ENCODE assay signal across 12 mouse cellular contexts in genomic region chr15:86088266-86088790, GRCm38 (mm10). TPM values are rescaled to one million over a fixed set of nuclear protein-coding genes. Genes with fewer than 3 reads are reported as not detected.
A peak's percentile ranks its signal among the peaks of the same experiment; 100 is the strongest.
DNase-seq lines count a peak whose midpoint lies in the region; ATAC-seq and TF ChIP-seq lines count a peak whose summit lies in the region.
"Had no signal": no experiment of that assay in that cellular context is flagged by ENCODE, and none has a peak within 500 bp of the region (broad histone marks: within the 10 kb centered on the region; RNA-seq: fewer than 3 reads in every experiment).

No protein-coding gene starts in this region.

- H3K27me3 ChIP-seq in kidney, embryonic 15.5 days: no peaks in the 10 kb centered on the region
- 0 out of 2 replicates have a peak, but pooled peaks cover 3% of the 10 kb centered on the region for H3K27me3 ChIP-seq in embryonic facial prominence, embryonic 12.5 days
- H3K27me3 ChIP-seq in forebrain, postnatal 0 days (ENCODE audit: insufficient read depth, low read length): no peaks in the 10 kb centered on the region
- H3K27me3 ChIP-seq in neural tube, embryonic 15.5 days (replicated peaks): no peaks in the 10 kb centered on the region
- H3K27me3 ChIP-seq: lung, embryonic 15.5 days had no signal

- no peaks in the 10 kb centered on the region for H3K9me3 ChIP-seq in kidney, embryonic 15.5 days (replicated peaks)
- H3K9me3 ChIP-seq in embryonic facial prominence, embryonic 12.5 days: no peaks in the 10 kb centered on the region
- no peaks in the 10 kb centered on the region for H3K9me3 ChIP-seq in forebrain, postnatal 0 days (ENCODE audit: low read length)
- H3K9me3 ChIP-seq in neural tube, embryonic 15.5 days (replicated peaks): no peaks in the 10 kb centered on the region
- H3K9me3 ChIP-seq: lung, embryonic 15.5 days had no signal

- intact Hi-C loops in gastrocnemius, postnatal 36 days (cut with DNase I): no loop called here

- WGBS in kidney, embryonic 15.5 days: 80% methylated on average over 11 of the region's 11 CpGs
- WGBS in embryonic facial prominence, embryonic 12.5 days: 92% methylated on average over 11 of the region's 11 CpGs
- WGBS in forebrain, postnatal 0 days: 57% methylated on average over 11 of the region's 11 CpGs
- WGBS in neural tube, embryonic 15.5 days: 77% methylated on average over 11 of the region's 11 CpGs

- H3K9ac ChIP-seq in kidney, embryonic 15.5 days: no peak overlapping the region
- H3K9ac ChIP-seq in embryonic facial prominence, embryonic 12.5 days: no peak overlapping the region
- H3K9ac ChIP-seq in forebrain, postnatal 0 days: 0 out of 2 replicates have a peak overlapping the region, but pooled peaks have one; percentile 39
- H3K9ac ChIP-seq in neural tube, embryonic 15.5 days (replicated peaks): no peak overlapping the region
- H3K9ac ChIP-seq: lung, embryonic 15.5 days had no signal

- no peak for ATAC-seq in kidney, embryonic 15.5 days (replicated peaks; ENCODE audit: low FRiP score)
- ATAC-seq in embryonic facial prominence, embryonic 12.5 days (ENCODE audit: insufficient number of reproducible peaks, insufficient read depth, low FRiP score, low TSS enrichment): no peak
- no peak for ATAC-seq in forebrain, postnatal 0 days
- no peak for ATAC-seq in neural tube, embryonic 15.5 days (ENCODE audit: low FRiP score)
- ATAC-seq: activated CD4-positive, CD25-positive, alpha-beta regulatory T cell, adult 4 months had no signal

- H3K4me2 ChIP-seq in kidney, embryonic 15.5 days: no peak overlapping the region
- no peak overlapping the region for H3K4me2 ChIP-seq in embryonic facial prominence, embryonic 12.5 days (replicated peaks)
- H3K4me2 ChIP-seq in forebrain, postnatal 0 days (ENCODE audit: low read depth): no peak overlapping the region
- H3K4me2 ChIP-seq in neural tube, embryonic 15.5 days: no peak overlapping the region
- H3K4me2 ChIP-seq: lung, embryonic 15.5 days had no signal

- no peak for DNase-seq in kidney, postnatal 25 days
- no peak for DNase-seq in forebrain, postnatal 0 days
- no peak for DNase-seq in lung, postnatal 4 days
- no peak for DNase-seq in spleen, postnatal 14 days (ENCODE audit: low spot score in 2 of 2)
- no peak for DNase-seq in gastrocnemius, postnatal 36 days
- DNase-seq: right cerebral cortex, postnatal 14 days; thymus, postnatal 4 days had no signal

- peak overlapping the region; percentile 58; the same call in 1 of the 2 replicates for H3K27ac ChIP-seq in kidney, embryonic 15.5 days
- H3K27ac ChIP-seq in embryonic facial prominence, embryonic 12.5 days: 0 out of 2 replicates have a peak overlapping the region, but pooled peaks have one; percentile 36
- H3K27ac ChIP-seq in forebrain, postnatal 0 days (ENCODE audit: low read depth, low read length): peak overlapping the region; percentile 76
- H3K27ac ChIP-seq in neural tube, embryonic 15.5 days (replicated peaks): peak overlapping the region; percentile 73
- H3K27ac ChIP-seq: lung, embryonic 15.5 days had no signal

- H3K36me3 ChIP-seq in kidney, embryonic 15.5 days: peaks cover 3% of the 10 kb centered on the region; the same call in 1 of the 2 replicates
- H3K36me3 ChIP-seq in embryonic facial prominence, embryonic 12.5 days: peaks cover 3% of the 10 kb centered on the region; the same call in 1 of the 2 replicates
- H3K36me3 ChIP-seq in forebrain, postnatal 0 days (ENCODE audit: insufficient read depth): 0 out of 2 replicates have a peak, but pooled peaks cover 3% of the 10 kb centered on the region
- peaks cover 14% of the 10 kb centered on the region for H3K36me3 ChIP-seq in neural tube, embryonic 15.5 days
- H3K36me3 ChIP-seq: lung, embryonic 15.5 days had no signal

- no peak overlapping the region for H3K4me3 ChIP-seq in kidney, embryonic 15.5 days (replicated peaks)
- no peak overlapping the region for H3K4me3 ChIP-seq in embryonic facial prominence, embryonic 12.5 days
- H3K4me3 ChIP-seq in forebrain, postnatal 0 days (ENCODE audit: low read depth, low read length): no peak overlapping the region
- no peak overlapping the region for H3K4me3 ChIP-seq in neural tube, embryonic 15.5 days (replicated peaks)
- H3K4me3 ChIP-seq: lung, embryonic 15.5 days had no signal

- H3K4me1 ChIP-seq in kidney, embryonic 15.5 days: peaks cover 96% of the 10 kb centered on the region
- H3K4me1 ChIP-seq in embryonic facial prominence, embryonic 12.5 days: peaks cover 34% of the 10 kb centered on the region
- peaks cover 30% of the 10 kb centered on the region for H3K4me1 ChIP-seq in forebrain, postnatal 0 days (ENCODE audit: insufficient read depth)
- H3K4me1 ChIP-seq in neural tube, embryonic 15.5 days: peaks cover 89% of the 10 kb centered on the region

- no peak for TF ChIP-seq CTCF in forebrain, postnatal 0 days (IDR thresholded peaks at IDR 0.05; ENCODE audit: low read depth)

RNA-seq across cellular contexts. Expression of gene Gramd4, which starts 30.8 kb away (rescaled TPM):
- polyA plus RNA-seq in kidney, embryonic 15.5 days (2015; fragmentation: Nextera tagmentation; extraction: Ambion mirVana): 14.1 and 17.4 TPM in 2 replicates
- 19.4 and 19.6 TPM in 2 replicates for polyA plus RNA-seq in embryonic facial prominence, embryonic 12.5 days (2016; fragmentation: Nextera tagmentation; extraction: Ambion mirVana)
- total RNA-seq in forebrain, postnatal 0 days (2014; rRNA removed): 54.5 and 57.0 TPM in 2 replicates
- polyA plus RNA-seq in forebrain, postnatal 0 days (2015; fragmentation: Nextera tagmentation; extraction: Ambion mirVana): 24.8 and 28.8 TPM in 2 replicates
- 25.4 and 25.8 TPM in 2 replicates for polyA plus RNA-seq in neural tube, embryonic 15.5 days (2015; fragmentation: Nextera tagmentation; extraction: Ambion mirVana)
- total RNA-seq in gastrocnemius, postnatal 36 days (2021): 1 to 10 TPM; 5.1 to 5.9 TPM

RNA-seq across cellular contexts. Expression of gene Celsr1, which starts 54.8 kb away (rescaled TPM):
- 3.7 and 3.9 TPM in 2 replicates for polyA plus RNA-seq in kidney, embryonic 15.5 days (2015; fragmentation: Nextera tagmentation; extraction: Ambion mirVana)
- 2.4 and 2.5 TPM in 2 replicates for polyA plus RNA-seq in embryonic facial prominence, embryonic 12.5 days (2016; fragmentation: Nextera tagmentation; extraction: Ambion mirVana)
- 6.5 and 13.0 TPM in 2 replicates for total RNA-seq in forebrain, postnatal 0 days (2014; rRNA removed)
- 0.62 and 0.97 TPM in 2 replicates for polyA plus RNA-seq in forebrain, postnatal 0 days (2015; fragmentation: Nextera tagmentation; extraction: Ambion mirVana)
- polyA plus RNA-seq in neural tube, embryonic 15.5 days (2015; fragmentation: Nextera tagmentation; extraction: Ambion mirVana): 0.88 and 1.4 TPM in 2 replicates
- total RNA-seq in gastrocnemius, postnatal 36 days (2021): under 1 TPM; 0.10 to 0.37 TPM
